Mouse (Mus musculus): ENCODE results near the gene Sorl1. TPM values are rescaled to one million over a fixed set of nuclear protein-coding genes. Genes with fewer than 3 reads are reported as not detected.

The Sorl1 gene
- polyA plus RNA-seq, 1 experiment from 2014 or later, result 2.8 TPM

- H3K9ac ChIP-seq (ENCODE audit: low read depth, low read length), result no peak overlapping the region
- H3K4me2 ChIP-seq (replicated peaks; ENCODE audit: low read depth), result no peak overlapping the region
- H3K27ac ChIP-seq (ENCODE audit: low read depth, low read length), result no peak overlapping the region
- 89% methylated on average over 2 of the region's 2 CpGs for WGBS
- no peak for ATAC-seq
- no peaks in the 10 kb centered on the region for H3K27me3 ChIP-seq (replicated peaks; ENCODE audit: control insufficient read depth, insufficient read depth, low read length)
- H3K9me3 ChIP-seq (ENCODE audit: control insufficient read depth), result no peaks in the 10 kb centered on the region
- H3K36me3 ChIP-seq (ENCODE audit: control insufficient read depth, insufficient read depth), result no peaks in the 10 kb centered on the region
- H3K4me1 ChIP-seq (replicated peaks; ENCODE audit: control insufficient read depth, insufficient read depth, low read length), result no peaks in the 10 kb centered on the region
- no peak overlapping the region for H3K4me3 ChIP-seq (ENCODE audit: low read depth, low read length)
- TF ChIP-seq CTCF (IDR thresholded peaks at IDR 0.05; ENCODE audit: low read depth), result no peak
These were observed 22.4 kb upstream of the Sorl1 start for GRCm38 (mm10) chr9:42146463-42146862.

DNA sequence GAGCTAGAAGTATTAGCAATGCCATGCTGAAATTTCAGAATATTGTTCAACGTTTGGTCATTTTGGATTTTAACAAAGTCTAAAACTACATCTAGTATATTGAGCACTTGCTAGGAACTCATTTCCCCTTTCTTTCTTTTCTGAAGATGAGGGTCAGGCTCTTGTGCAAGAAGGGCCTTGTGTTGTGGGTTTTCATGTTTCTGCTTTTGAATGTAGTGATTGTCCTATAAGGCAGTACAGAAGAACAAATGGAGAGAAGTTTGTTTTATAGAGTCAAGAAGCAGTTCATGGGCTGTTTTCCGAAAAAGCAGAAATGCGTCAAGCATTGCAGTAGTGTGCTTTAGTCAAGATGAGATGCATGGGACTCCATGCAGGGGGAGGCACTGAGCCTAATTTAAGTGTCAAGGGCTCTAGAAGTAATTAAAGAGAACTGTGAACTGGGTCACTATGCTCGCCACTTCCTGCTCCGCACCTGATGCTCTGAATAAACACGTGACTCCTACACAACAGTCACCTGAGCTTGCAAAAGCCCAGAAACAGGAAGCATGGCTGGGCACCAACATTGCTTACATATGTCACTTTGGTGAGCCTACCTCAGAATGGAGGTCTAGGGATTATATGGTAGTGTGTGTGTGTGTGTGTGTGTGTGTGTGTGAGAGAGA is 17.6 kb upstream of the Sorl1 start:
- no peaks in the 10 kb centered on the region for H3K36me3 ChIP-seq (ENCODE audit: control insufficient read depth, insufficient read depth)
- no peaks in the 10 kb centered on the region; the same call in 1 of the 2 replicates for H3K4me1 ChIP-seq (replicated peaks; ENCODE audit: control insufficient read depth, insufficient read depth, low read length)
- H3K9ac ChIP-seq (ENCODE audit: low read depth, low read length), result no peak overlapping the region
- no peak overlapping the region for H3K27ac ChIP-seq (ENCODE audit: low read depth, low read length)
- no peaks in the 10 kb centered on the region for H3K9me3 ChIP-seq (ENCODE audit: control insufficient read depth)
- WGBS, result 77% methylated on average over 6 of the region's 6 CpGs
- H3K27me3 ChIP-seq (replicated peaks; ENCODE audit: control insufficient read depth, insufficient read depth, low read length), result no peaks in the 10 kb centered on the region
- no peak overlapping the region for H3K4me2 ChIP-seq (replicated peaks; ENCODE audit: low read depth)
- no peak for TF ChIP-seq CTCF (IDR thresholded peaks at IDR 0.05; ENCODE audit: low read depth)
- no peak overlapping the region for H3K4me3 ChIP-seq (ENCODE audit: low read depth, low read length)
- no peak for ATAC-seq

GRCm38 (mm10) chr9:42138248-42138858 is 14.3 kb upstream of the Sorl1 start:
- TF ChIP-seq CTCF (IDR thresholded peaks at IDR 0.05; ENCODE audit: low read depth), result no peak
- no peak for ATAC-seq
- 67% methylated on average over 4 of the region's 4 CpGs for WGBS

GRCm38 (mm10) chr9:42137578-42137977 is 13.5 kb upstream of the Sorl1 start:
- ATAC-seq, result peak; percentile 45; the same call in 1 of the 2 replicates
- 28% methylated on average over 5 of the region's 5 CpGs for WGBS
- no peak overlapping the region for H3K4me3 ChIP-seq (ENCODE audit: low read depth, low read length)
- peaks cover 7% of the 10 kb centered on the region; the same call in 1 of the 2 replicates for H3K4me1 ChIP-seq (replicated peaks; ENCODE audit: control insufficient read depth, insufficient read depth, low read length)
- no peaks in the 10 kb centered on the region for H3K36me3 ChIP-seq (ENCODE audit: control insufficient read depth, insufficient read depth)
- H3K9me3 ChIP-seq (ENCODE audit: control insufficient read depth), result no peaks in the 10 kb centered on the region
- peak overlapping the region; percentile 31; the same call in 1 of the 2 replicates for H3K27ac ChIP-seq (ENCODE audit: low read depth, low read length)
- TF ChIP-seq CTCF (IDR thresholded peaks at IDR 0.05; ENCODE audit: low read depth), result no peak
- no peak overlapping the region for H3K9ac ChIP-seq (ENCODE audit: low read depth, low read length)
- H3K27me3 ChIP-seq (replicated peaks; ENCODE audit: control insufficient read depth, insufficient read depth, low read length), result no peaks in the 10 kb centered on the region
- no peak overlapping the region; the same call in 1 of the 2 replicates for H3K4me2 ChIP-seq (replicated peaks; ENCODE audit: low read depth)

More at GRCm38 (mm10) chr9:42138248-42138858, 14.3 kb upstream of the Sorl1 start:
- Histone ChIP-seq H3K27me3 (replicated peaks; ENCODE audit: control insufficient read depth, insufficient read depth, low read length) (no peaks in the 10 kb centered on the region), H3K9ac (ENCODE audit: low read depth, low read length) (no peak overlapping the region), H3K36me3 (ENCODE audit: control insufficient read depth, insufficient read depth) (no peaks in the 10 kb centered on the region), H3K4me3 (ENCODE audit: low read depth, low read length) (no peak overlapping the region), H3K4me2 (replicated peaks; ENCODE audit: low read depth) (no peak overlapping the region), H3K9me3 (ENCODE audit: control insufficient read depth) (no peaks in the 10 kb centered on the region), H3K4me1 (replicated peaks; ENCODE audit: control insufficient read depth, insufficient read depth, low read length) (peaks cover 7% of the 10 kb centered on the region; the same call in 1 of the 2 replicates), H3K27ac (ENCODE audit: low read depth, low read length) (no peak overlapping the region)

- H3K4me2 ChIP-seq (replicated peaks; ENCODE audit: low read depth), result no peak overlapping the region
- H3K4me1 ChIP-seq (replicated peaks; ENCODE audit: control insufficient read depth, insufficient read depth, low read length), result peaks cover 7% of the 10 kb centered on the region; the same call in 1 of the 2 replicates
- no peaks in the 10 kb centered on the region for H3K27me3 ChIP-seq (replicated peaks; ENCODE audit: control insufficient read depth, insufficient read depth, low read length)
- no peak for ATAC-seq
- H3K4me3 ChIP-seq (ENCODE audit: low read depth, low read length), result no peak overlapping the region
- 80% methylated on average over 13 of the region's 13 CpGs for WGBS
- no peak overlapping the region for H3K9ac ChIP-seq (ENCODE audit: low read depth, low read length)
- TF ChIP-seq CTCF (IDR thresholded peaks at IDR 0.05; ENCODE audit: low read depth), result no peak
- no peaks in the 10 kb centered on the region for H3K9me3 ChIP-seq (ENCODE audit: control insufficient read depth)
- no peak overlapping the region for H3K27ac ChIP-seq (ENCODE audit: low read depth, low read length)
- no peaks in the 10 kb centered on the region for H3K36me3 ChIP-seq (ENCODE audit: control insufficient read depth, insufficient read depth)
These were observed 7.0 kb upstream of the Sorl1 start for GRCm38 (mm10) chr9:42130793-42131760.

GRCm38 (mm10) chr9:42127983-42128382 is 3.9 kb upstream of the Sorl1 start:
- H3K36me3 ChIP-seq (ENCODE audit: control insufficient read depth, insufficient read depth), result no peaks in the 10 kb centered on the region
- no peak overlapping the region for H3K27ac ChIP-seq (ENCODE audit: low read depth, low read length)
- H3K27me3 ChIP-seq (replicated peaks; ENCODE audit: control insufficient read depth, insufficient read depth, low read length), result no peaks in the 10 kb centered on the region
- WGBS, result 85% methylated on average over 5 of the region's 5 CpGs
- TF ChIP-seq CTCF (IDR thresholded peaks at IDR 0.05; ENCODE audit: low read depth), result no peak
- no peaks in the 10 kb centered on the region for H3K9me3 ChIP-seq (ENCODE audit: control insufficient read depth)
- no peak overlapping the region for H3K4me3 ChIP-seq (ENCODE audit: low read depth, low read length)
- no peak overlapping the region for H3K4me2 ChIP-seq (replicated peaks; ENCODE audit: low read depth)
- no peak overlapping the region for H3K9ac ChIP-seq (ENCODE audit: low read depth, low read length)
- no peak for ATAC-seq
- no peaks in the 10 kb centered on the region for H3K4me1 ChIP-seq (replicated peaks; ENCODE audit: control insufficient read depth, insufficient read depth, low read length)

Measured in intestine, postnatal 0 days (tissue).